Mouse (Mus musculus): ENCODE measurements at regions not wholly inside any gene's neighbourhood (a gene's known extent, or its start where the extent isn't known, plus 50 kb on each side); places are given as distances from the start of the nearest gene placed in this dataset.

GRCm38 (mm10) chr2:115250019-115250807 is 331.3 kb upstream of the BC052040 start:
- TF ChIP-seq KAT2A (conservative IDR thresholded peaks at IDR 0.05; ENCODE audit: low read depth, low read length) (no peak), POLR2A (IDR thresholded peaks at IDR 0.05; ENCODE audit: control insufficient read depth in 1 of 2, insufficient read depth in 1 of 2, low read depth in 1 of 2, low read length in 2 of 2, poor library complexity in 1 of 2) (no peak), CTCF (IDR thresholded peaks at IDR 0.05 in 2 of 3, conservative IDR thresholded peaks at IDR 0.05 in 1 of 3; ENCODE audit: control insufficient read depth in 1 of 3, insufficient read depth in 1 of 3, low read depth in 2 of 3, low read length in 3 of 3, poor library complexity in 1 of 3, severe bottlenecking in 1 of 3) (no peak), GATA1 (IDR thresholded peaks at IDR 0.05; ENCODE audit: low read depth, low read length) (no peak), ZMIZ1 (IDR thresholded peaks at IDR 0.05; ENCODE audit: low read depth, low read length) (no peak), USF1 (IDR thresholded peaks at IDR 0.05; ENCODE audit: low read depth, low read length) (no peak), HCFC1 (IDR thresholded peaks at IDR 0.05; ENCODE audit: low read depth, low read length) (no peak), RCOR1 (IDR thresholded peaks at IDR 0.05; ENCODE audit: low read depth, low read length) (no peak), MAFK (IDR thresholded peaks at IDR 0.05; ENCODE audit: borderline replicate concordance, low read depth, low read length) (no peak), GABPA (IDR thresholded peaks at IDR 0.05; ENCODE audit: low read depth, low read length) (no peak)

Measured in MEL (cell line).